Mouse (Mus musculus) right cerebral cortex, postnatal 25 days (tissue): ENCODE data around the gene Grhl1.
"Not testable (repeated sequence)": the region's sequence is repeated elsewhere in the genome, so short reads cannot be mapped to it uniquely, and the experiment has no call there.

Experiments
- DNase-seq: peaks from one replicate; pipeline ENCODE4 v3.0.0; 2022

The Grhl1 gene

GRCm38 (mm10) chr12:24571523-24572392 lies at the start of gene Grhl1:
Gene Grhl1, plus strand, starts transcription at chr12:24572283.
- DNase-seq, result peak; percentile 94

GRCm38 (mm10) chr12:24525065-24525464 lies 47.0 kb upstream of the Grhl1 start:
- not testable (repeated sequence) for DNase-seq

- no peak for DNase-seq
These were observed 35.7 kb upstream of the Grhl1 start for GRCm38 (mm10) chr12:24536390-24536789.

GRCm38 (mm10) chr12:24537201-24537600 lies 34.9 kb upstream of the Grhl1 start:
- no peak for DNase-seq

- peak; percentile 20 for DNase-seq
These were observed 34.1 kb upstream of the Grhl1 start for GRCm38 (mm10) chr12:24537965-24538364.

GRCm38 (mm10) chr12:24541426-24542154 lies 30.5 kb upstream of the Grhl1 start:
- DNase-seq, result no peak

- no peak for DNase-seq
These were observed 24.4 kb upstream of the Grhl1 start for GRCm38 (mm10) chr12:24547686-24548085.

- no peak for DNase-seq
These were observed 23.2 kb upstream of the Grhl1 start for GRCm38 (mm10) chr12:24548885-24549284.

GRCm38 (mm10) chr12:24552531-24552930 lies 19.6 kb upstream of the Grhl1 start:
- DNase-seq, result no peak

- DNase-seq, result no peak
These were observed 16.1 kb upstream of the Grhl1 start for GRCm38 (mm10) chr12:24555976-24556375.

GRCm38 (mm10) chr12:24563395-24563960 lies 8.6 kb upstream of the Grhl1 start:
- no peak for DNase-seq

GRCm38 (mm10) chr12:24565311-24565710 lies 6.8 kb upstream of the Grhl1 start:
- no peak for DNase-seq

GRCm38 (mm10) chr12:24567606-24568005 lies 4.5 kb upstream of the Grhl1 start:
- no peak for DNase-seq

- no peak for DNase-seq
These were observed 565 bp downstream of the Grhl1 start for GRCm38 (mm10) chr12:24572421-24573274.

- DNase-seq, result no peak
These were observed 1.1 kb downstream of the Grhl1 start for GRCm38 (mm10) chr12:24573275-24573580.

GRCm38 (mm10) chr12:24574870-24575269 lies 2.8 kb downstream of the Grhl1 start:
- DNase-seq, result no peak

- DNase-seq, result no peak
These were observed 8.4 kb downstream of the Grhl1 start for GRCm38 (mm10) chr12:24580452-24580851.

GRCm38 (mm10) chr12:24580996-24581683 lies 9.1 kb downstream of the Grhl1 start:
- DNase-seq, result peak; percentile 41

GRCm38 (mm10) chr12:24583653-24584052 lies 11.6 kb downstream of the Grhl1 start:
- no peak for DNase-seq

GRCm38 (mm10) chr12:24584835-24585234 lies 12.8 kb downstream of the Grhl1 start:
- no peak for DNase-seq

GRCm38 (mm10) chr12:24586193-24586592 lies 14.1 kb downstream of the Grhl1 start:
- DNase-seq, result no peak

GRCm38 (mm10) chr12:24590371-24590770 lies 18.3 kb downstream of the Grhl1 start:
- DNase-seq, result no peak
